Mouse (Mus musculus) heart, adult 2 months (tissue): ENCODE results near the gene Dguok. TPM values are rescaled to one million over a fixed set of nuclear protein-coding genes. Genes with fewer than 3 reads are reported as not detected.

Experiments used
- DNase-seq, 2 experiments: peaks; one replicate each; pipeline ENCODE4 v3.0.0; 2021
- H3K27ac ChIP-seq: fragments of 200-600 bp; 2 replicates; pipeline ENCODE4 v1.8.1; 2022
- H3K27me3 ChIP-seq: fragments of 200-500 bp; 2 replicates; pipeline ENCODE4 v1.6.1; 2012; ENCODE audit warnings: mild to moderate bottlenecking, low read length, inconsistent platforms, mixed read lengths; ENCODE audit not compliant: control insufficient read depth, insufficient read depth
- H3K36me3 ChIP-seq: fragments of 200-500 bp; 2 replicates; pipeline ENCODE4 v1.6.1; 2012; ENCODE audit warnings: low read length, inconsistent platforms; ENCODE audit not compliant: control insufficient read depth, insufficient read depth
- H3K4me1 ChIP-seq: fragments of 200-500 bp; 2 replicates; pipeline ENCODE4 v1.6.1; 2011; ENCODE audit warnings: low read length; ENCODE audit not compliant: control insufficient read depth, insufficient read depth
- H3K4me3 ChIP-seq: fragments of 200-600 bp; 2 replicates; pipeline ENCODE4 v1.8.1; 2022
- H3K79me2 ChIP-seq: fragments of 200-500 bp; replicated peaks from 2 replicates; pipeline ENCODE4 v1.6.1; 2012; ENCODE audit warnings: mild to moderate bottlenecking, inconsistent platforms, low read length, moderate library complexity, mixed read lengths; ENCODE audit not compliant: control insufficient read depth, insufficient read depth
- H3K9ac ChIP-seq: fragments of 200-500 bp; 2 replicates; pipeline ENCODE4 v1.6.1; 2012; ENCODE audit warnings: low read depth, mild to moderate bottlenecking, control low read depth, inconsistent platforms, low read length, mixed read lengths
- CTCF ChIP-seq: fragments of 200-600 bp; IDR thresholded peaks from 2 replicates; pipeline ENCODE4 v1.8.1; 2022; ENCODE audit warnings: antibody characterized with exemption, mild to moderate bottlenecking, moderate library complexity
- EP300 ChIP-seq: fragments of 200-500 bp; IDR thresholded peaks from 2 replicates; pipeline ENCODE4 v1.6.1; 2011; ENCODE audit warnings: low read depth, low read length, control low read depth; ENCODE audit not compliant: insufficient read depth
- POLR2A ChIP-seq: fragments of 200-500 bp; IDR thresholded peaks from 2 replicates; pipeline ENCODE4 v1.6.1; 2011; ENCODE audit warnings: mild to moderate bottlenecking, low read depth, low read length, control low read depth; ENCODE audit not compliant: insufficient read depth
- WGBS: fragments of 180-500 bp; shearing (Covaris S2); methylation state at CpG from one replicate; pipeline ENCODE4 v1.1.7; 2018; 5-methylcytosine and 5-hydroxymethylcytosine counted together
- intact Hi-C: fragments of 180-260 bp; cut with DNase I; formaldehyde crosslinking; loops from one replicate; pipeline ENCODE4 v1.15.1; 2025
- polyA plus RNA-seq: library from polyadenylated mRNA; depleted of rRNA; stranded (reverse); fragments of >200 nt; gene quantifications from 2 replicates; pipeline ENCODE4 v1.2.3, GENCODE M21; 2012
- total RNA-seq, 2 experiments: library from RNA; stranded (reverse); gene quantifications; 2 replicates each; pipeline ENCODE4 v1.2.3; 2021

The Dguok gene
- total and polyA plus RNA-seq, 3 experiments = 32.4 to 48.1 (median 33.7) TPM

- H3K79me2 ChIP-seq = no peaks in the 10 kb centered on the region
- H3K27ac ChIP-seq = no peak overlapping the region
- H3K9ac ChIP-seq = no peak overlapping the region
- no peak for DNase-seq
- no peaks in the 10 kb centered on the region for H3K27me3 ChIP-seq
- no peaks in the 10 kb centered on the region for H3K4me1 ChIP-seq
- H3K36me3 ChIP-seq = no peaks in the 10 kb centered on the region
- TF ChIP-seq CTCF = no peak
- TF ChIP-seq EP300 = no peak
- TF ChIP-seq POLR2A = no peak
- intact Hi-C loops = loop anchor here (10.0 kb wide), 1 partner anchor 304 kb away; the partner anchor contains the start of gene Slc4a5
- WGBS = 66% methylated on average over 3 of the region's 3 CpGs
- H3K4me3 ChIP-seq = no peak overlapping the region
Observed at GRCm38 (mm10) chr6:83518637-83519036, 11.9 kb upstream of the Dguok start.

- Histone ChIP-seq H3K27ac (no peak overlapping the region), H3K36me3 (no peaks in the 10 kb centered on the region), H3K4me3 (no peak overlapping the region), H3K9ac (no peak overlapping the region), H3K4me1 (no peaks in the 10 kb centered on the region), H3K79me2 (no peaks in the 10 kb centered on the region), H3K27me3 (no peaks in the 10 kb centered on the region)
- intact Hi-C loops = loop anchor here (10.0 kb wide), 1 partner anchor 300 kb away; the partner anchor contains the start of gene Slc4a5
- DNase-seq = no peak
- TF ChIP-seq CTCF (no peak), POLR2A (no peak), EP300 (no peak)
- 72% methylated on average over 3 of the region's 3 CpGs for WGBS
Observed at GRCm38 (mm10) chr6:83515172-83515571, 8.4 kb upstream of the Dguok start.

- Histone ChIP-seq H3K27ac (no peak overlapping the region), H3K27me3 (no peaks in the 10 kb centered on the region), H3K4me1 (no peaks in the 10 kb centered on the region), H3K36me3 (no peaks in the 10 kb centered on the region), H3K9ac (no peak overlapping the region), H3K79me2 (no peaks in the 10 kb centered on the region), H3K4me3 (no peak overlapping the region)
- DNase-seq = peak; percentile 49 to 71
- WGBS = 20% methylated on average over 1 of the region's 1 CpGs
- intact Hi-C loops = loop anchor here (1.0 to 10.0 kb wide), 3 partner anchors 156 to 515 kb away; partner anchors contain the start of gene Slc4a5
- no peak for TF ChIP-seq EP300
- peak; percentile 88 for TF ChIP-seq CTCF
Observed at GRCm38 (mm10) chr6:83512495-83512894, 5.7 kb upstream of the Dguok start.

- no peaks in the 10 kb centered on the region for H3K79me2 ChIP-seq
- no peak overlapping the region for H3K4me3 ChIP-seq
- H3K27ac ChIP-seq = no peak overlapping the region
- 49% methylated on average over 2 of the region's 2 CpGs for WGBS
- peak; percentile 53 for TF ChIP-seq CTCF
- no peak for TF ChIP-seq EP300
- H3K36me3 ChIP-seq = no peaks in the 10 kb centered on the region
- H3K9ac ChIP-seq = no peak overlapping the region
- no peak for DNase-seq
- intact Hi-C loops = loop anchor here (5.0 to 10.0 kb wide), 2 partner anchors 295 to 513 kb away; partner anchors contain the start of gene Slc4a5
- H3K4me1 ChIP-seq = peaks cover 4% of the 10 kb centered on the region
- H3K27me3 ChIP-seq = no peaks in the 10 kb centered on the region
Observed at GRCm38 (mm10) chr6:83510210-83510609, 3.4 kb upstream of the Dguok start.

GRCm38 (mm10) chr6:83509442-83509841, 2.7 kb upstream of the Dguok start:
- 20% methylated on average over 8 of the region's 8 CpGs for WGBS
- H3K27ac ChIP-seq = no peak overlapping the region
- no peak for DNase-seq
- H3K36me3 ChIP-seq = no peaks in the 10 kb centered on the region
- intact Hi-C loops = no loop called here
- H3K4me1 ChIP-seq = peaks cover 5% of the 10 kb centered on the region
- no peak overlapping the region for H3K4me3 ChIP-seq
- TF ChIP-seq EP300 (no peak), POLR2A (no peak), CTCF (0 out of 2 replicates have a peak, but pooled peaks have one; percentile 16)
- H3K9ac ChIP-seq = no peak overlapping the region
- no peaks in the 10 kb centered on the region for H3K79me2 ChIP-seq
- H3K27me3 ChIP-seq = no peaks in the 10 kb centered on the region

GRCm38 (mm10) chr6:83507168-83507546, 388 bp upstream of the Dguok start:
- Histone ChIP-seq H3K27me3 (no peaks in the 10 kb centered on the region), H3K79me2 (no peaks in the 10 kb centered on the region), H3K27ac (peak overlapping the region; percentile 97), H3K36me3 (no peaks in the 10 kb centered on the region), H3K4me3 (peak overlapping the region; percentile 76), H3K9ac (no peak overlapping the region), H3K4me1 (peaks cover 13% of the 10 kb centered on the region)
- no peak for DNase-seq
- TF ChIP-seq POLR2A = no peak
- TF ChIP-seq CTCF = no peak
- TF ChIP-seq EP300 = no peak
- intact Hi-C loops = loop anchor here (2.0 kb wide), 2 partner anchors 66 to 158 kb away; partner anchors contain the start of gene Bola3
- WGBS = 22% methylated on average over 6 of the region's 6 CpGs
